Mouse (Mus musculus): ENCODE data around the gene Tspan10.

- TF ChIP-seq CTCF (IDR thresholded peaks at IDR 0.05; ENCODE audit: low read depth) (peak; percentile 67), EP300 (IDR thresholded peaks at IDR 0.05; ENCODE audit: low read depth) (no peak)
Measured at GRCm38 (mm10) chr11:120458847-120459597, 16.6 kb downstream of the Tspan10 start.
